In the genomic region with DNA sequence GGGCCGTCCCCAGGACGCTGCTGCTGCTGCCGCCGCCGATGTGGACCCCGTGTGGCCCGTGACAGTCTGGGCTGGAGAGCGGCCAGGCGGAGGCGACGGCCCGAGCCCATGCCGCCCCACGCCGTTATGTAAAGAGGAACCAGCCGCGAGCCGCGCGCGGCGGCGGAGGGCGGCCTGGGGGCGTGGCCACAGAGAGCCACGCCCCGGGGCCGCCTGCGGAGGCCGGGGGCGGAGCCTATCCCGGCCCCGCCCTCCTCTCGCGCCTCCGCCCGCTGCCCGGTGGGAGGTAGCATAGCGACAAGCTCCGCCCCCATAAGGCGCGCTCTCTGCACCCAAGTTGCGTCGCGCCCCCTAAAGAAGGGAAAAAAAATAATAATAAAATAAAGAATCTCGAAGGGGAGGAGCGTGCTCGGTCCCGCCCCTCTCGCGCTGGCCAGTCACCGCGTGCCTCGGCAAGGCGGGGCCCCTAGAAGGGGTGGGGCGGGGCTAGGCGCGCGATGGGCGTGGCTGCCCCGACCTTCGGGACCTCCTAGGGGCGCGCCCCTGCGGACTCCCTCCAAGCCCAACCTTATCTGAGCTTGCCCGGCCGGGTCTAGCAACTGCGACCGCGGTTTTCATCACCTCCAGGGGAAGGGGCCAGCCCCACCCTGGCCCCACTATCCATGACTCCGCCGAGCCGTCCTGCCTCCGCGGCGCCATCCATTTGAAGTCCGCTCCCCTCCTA, we compare ENCODE assay signal across 8 mouse cellular contexts. TPM values are rescaled to one million over a fixed set of nuclear protein-coding genes. Genes with fewer than 3 reads are reported as not detected.
DNase-seq lines count a peak whose midpoint lies in the region; ATAC-seq and TF ChIP-seq lines count a peak whose summit lies in the region.

No protein-coding gene starts in this region.

- H3K27ac ChIP-seq in bone marrow, adult 2 months (ENCODE audit: control insufficient read depth, insufficient read depth, low read depth, low read length, poor library complexity) = peak overlapping the region; percentile 100
- H3K27ac ChIP-seq in embryonic facial prominence, embryonic 15.5 days (replicated peaks) = peak overlapping the region; percentile 80
- peak overlapping the region; percentile 82 for H3K27ac ChIP-seq in kidney, embryonic 14.5 days (ENCODE audit: low read depth, low read length)
- peak overlapping the region; percentile 97 for H3K27ac ChIP-seq in liver, adult 2 months (replicated peaks; ENCODE audit: insufficient read depth, low read depth, low read length)

- TF ChIP-seq CTCF in bone marrow, adult 2 months (IDR thresholded peaks at IDR 0.05; ENCODE audit: control insufficient read depth, insufficient read depth, low read length) = no peak
- TF ChIP-seq CTCF in liver, adult 2 months (IDR thresholded peaks at IDR 0.05; ENCODE audit: low read depth, low read length) = no peak

- peak; percentile 85 for ATAC-seq in embryonic facial prominence, embryonic 15.5 days (ENCODE audit: insufficient number of reproducible peaks, low FRiP score, low TSS enrichment, low read depth)
- ATAC-seq in kidney, embryonic 14.5 days (ENCODE audit: low FRiP score, low TSS enrichment) = peak; percentile 80
- peak; percentile 51 for ATAC-seq in monocyte, adult 5-6 weeks (replicated peaks; ENCODE audit: insufficient number of reproducible peaks, low FRiP score, low TSS enrichment, poor library complexity, severe bottlenecking)

- under 1% methylated on average over 74 of the region's 77 CpGs for WGBS in bone marrow, adult 2 months
- WGBS in embryonic facial prominence, embryonic 15.5 days = under 1% methylated on average over 76 of the region's 77 CpGs
- WGBS in kidney, embryonic 14.5 days = under 1% methylated on average over 77 of the region's 77 CpGs
- under 1% methylated on average over 74 of the region's 77 CpGs for WGBS in liver, adult 2 months

- no peaks in the 10 kb centered on the region; the same call in 1 of the 2 replicates for H3K27me3 ChIP-seq in embryonic facial prominence, embryonic 15.5 days
- H3K27me3 ChIP-seq in kidney, embryonic 14.5 days (ENCODE audit: control insufficient read depth, insufficient read depth, low read length) = no peaks in the 10 kb centered on the region
- no peaks in the 10 kb centered on the region for H3K27me3 ChIP-seq in liver, adult 2 months (ENCODE audit: control insufficient read depth, insufficient read depth, low read length)

- H3K36me3 ChIP-seq in embryonic facial prominence, embryonic 15.5 days = no peaks in the 10 kb centered on the region
- H3K36me3 ChIP-seq in kidney, embryonic 14.5 days (ENCODE audit: control insufficient read depth, insufficient read depth, low read length) = no peaks in the 10 kb centered on the region
- H3K36me3 ChIP-seq in liver, adult 2 months (ENCODE audit: control insufficient read depth, insufficient read depth, low read length) = no peaks in the 10 kb centered on the region

- H3K79me2 ChIP-seq in liver, adult 2 months (ENCODE audit: control insufficient read depth, insufficient read depth, low read length) = peaks cover 43% of the 10 kb centered on the region

- peak overlapping the region; percentile 93 for H3K4me2 ChIP-seq in embryonic facial prominence, embryonic 15.5 days (replicated peaks)
- H3K4me2 ChIP-seq in kidney, embryonic 14.5 days (replicated peaks; ENCODE audit: low read depth, low read length) = peak overlapping the region; percentile 92

- peaks cover 9% of the 10 kb centered on the region for H3K4me1 ChIP-seq in bone marrow, adult 2 months (ENCODE audit: control insufficient read depth, insufficient read depth, low read length)
- H3K4me1 ChIP-seq in embryonic facial prominence, embryonic 15.5 days = peaks cover 62% of the 10 kb centered on the region
- peaks cover 45% of the 10 kb centered on the region for H3K4me1 ChIP-seq in kidney, embryonic 14.5 days (ENCODE audit: control insufficient read depth, insufficient read depth, low read length)
- H3K4me1 ChIP-seq in liver, adult 2 months (ENCODE audit: control insufficient read depth, insufficient read depth, low read length) = peaks cover 26% of the 10 kb centered on the region

- peak; percentile 90 for TF ChIP-seq POLR2A in bone marrow, adult 2 months (IDR thresholded peaks at IDR 0.05; ENCODE audit: borderline replicate concordance, control insufficient read depth, low read depth, low read length)
- TF ChIP-seq POLR2A in liver, adult 2 months (IDR thresholded peaks at IDR 0.05; ENCODE audit: extremely low read depth, insufficient read depth, low read length) = peak; percentile 85

- H3K9me3 ChIP-seq in embryonic facial prominence, embryonic 15.5 days (replicated peaks) = no peaks in the 10 kb centered on the region
- no peaks in the 10 kb centered on the region for H3K9me3 ChIP-seq in kidney, embryonic 14.5 days (ENCODE audit: control insufficient read depth, low read length)

- peak overlapping the region; percentile 89 for H3K4me3 ChIP-seq in bone marrow, adult 2 months (replicated peaks; ENCODE audit: control insufficient read depth, low read depth, low read length)
- peak overlapping the region; percentile 84 for H3K4me3 ChIP-seq in embryonic facial prominence, embryonic 15.5 days (replicated peaks)
- peak overlapping the region; percentile 79 for H3K4me3 ChIP-seq in kidney, embryonic 14.5 days (ENCODE audit: low read length)
- H3K4me3 ChIP-seq in liver, adult 2 months (ENCODE audit: insufficient read depth, low read depth, low read length) = peak overlapping the region; percentile 94

- DNase-seq in B cell, adult 2 months = peak; percentile 98
- peak; percentile 93 to 95 for DNase-seq in heart, adult 9 months (ENCODE audit: low spot score in 2 of 2)
- peak; percentile 82 for DNase-seq in liver, adult 2 months (ENCODE audit: extremely low read depth, low read depth, low spot score)
- peak; percentile 96 for DNase-seq in spleen, postnatal 36 days (ENCODE audit: low spot score in 2 of 2)

- peak overlapping the region; percentile 75 for H3K9ac ChIP-seq in embryonic facial prominence, embryonic 15.5 days
- H3K9ac ChIP-seq in kidney, embryonic 14.5 days (ENCODE audit: low read depth, low read length) = peak overlapping the region; percentile 79
- peak overlapping the region; percentile 98 for H3K9ac ChIP-seq in liver, adult 2 months (ENCODE audit: low read depth, low read length)

RNA-seq across cellular contexts. Expression of a gene that starts 0.6 kb away (rescaled TPM):
- polyA plus RNA-seq in bone marrow, adult 2 months (2011; ENCODE audit: insufficient read depth, insufficient read length, low replicate concordance, missing spikeins) = 17.1 and 36.8 TPM in 2 replicates
- 17.5 and 18.7 TPM in 2 replicates for polyA plus RNA-seq in embryonic facial prominence, embryonic 15.5 days (2015; fragmentation: Nextera tagmentation; extraction: Ambion mirVana)
- 18.1 and 22.9 TPM in 2 replicates for polyA plus RNA-seq in kidney, embryonic 14.5 days (2014; fragmentation: Nextera tagmentation; extraction: Ambion mirVana)
- 7.0 and 8.7 TPM in 2 replicates for total RNA-seq in liver, adult 2 months (2014; rRNA removed)
- 11.1 and 14.2 TPM in 2 replicates for polyA plus RNA-seq in liver, adult 2 months (2012; rRNA removed)
- 37.3 to 51.6 TPM (median 46.2 TPM) in 3 replicates for total RNA-seq in monocyte, adult 5-6 weeks (2017)

RNA-seq across cellular contexts. Expression of a gene that starts 11.9 kb away (rescaled TPM):
- 2.6 and 6.7 TPM in 2 replicates for polyA plus RNA-seq in bone marrow, adult 2 months (2011; ENCODE audit: insufficient read depth, insufficient read length, low replicate concordance, missing spikeins)
- polyA plus RNA-seq in embryonic facial prominence, embryonic 15.5 days (2015; fragmentation: Nextera tagmentation; extraction: Ambion mirVana) = 28.1 and 31.6 TPM in 2 replicates
- 16.1 and 22.6 TPM in 2 replicates for polyA plus RNA-seq in kidney, embryonic 14.5 days (2014; fragmentation: Nextera tagmentation; extraction: Ambion mirVana)
- total RNA-seq in liver, adult 2 months (2014; rRNA removed) = 7.1 and 7.4 TPM in 2 replicates
- polyA plus RNA-seq in liver, adult 2 months (2012; rRNA removed) = 11.6 and 12.0 TPM in 2 replicates
- 1.6 to 2.0 TPM (median 1.6 TPM) in 3 replicates for total RNA-seq in monocyte, adult 5-6 weeks (2017)

Comparison
In these comparisons a context has a peak if more than half of its experiments do, and no peak if none do; other contexts are left out.
1. Peak in every context shown above with its lines: DNase-seq, ATAC-seq, H3K4me3 ChIP-seq and H3K27ac ChIP-seq.